8 mouse cellular contexts compared by ENCODE assay signal in genomic region chr9:86880113-86880972, GRCm38 (mm10). TPM values are rescaled to one million over a fixed set of nuclear protein-coding genes. Genes with fewer than 3 reads are reported as not detected.
DNase-seq lines count a peak whose midpoint lies in the region; ATAC-seq lines count a peak whose summit lies in the region.

Gene Snap91, minus strand, starts transcription at chr9:86880654.

- H3K27ac ChIP-seq in brown adipose tissue, adult 24 weeks (replicated peaks; ENCODE audit: low read depth, low read length): no peak within 1 kb of the TSS
- peak within 1 kb of the TSS; percentile 90 for H3K27ac ChIP-seq in forebrain, embryonic 12.5 days
- peak within 1 kb of the TSS; percentile 96 for H3K27ac ChIP-seq in hindbrain, embryonic 14.5 days
- H3K27ac ChIP-seq in midbrain, embryonic 16.5 days (ENCODE audit: low read length): peak within 1 kb of the TSS; percentile 94

- peak; percentile 22 for DNase-seq in gastrocnemius, postnatal 10 days
- no peak for DNase-seq in gastrocnemius, adult 8-10 months (ENCODE audit: low spot score in 2 of 2)
- peak; percentile 85 for DNase-seq in hindbrain, embryonic 14.5 days (ENCODE audit: low spot score)
- DNase-seq in left cerebral cortex, adult 9 months (ENCODE audit: low spot score in 2 of 2): peak; percentile 68 to 82
- DNase-seq in thymus, postnatal 4 days: peak; percentile 23

- H3K4me3 ChIP-seq in brown adipose tissue, adult 24 weeks (ENCODE audit: insufficient read depth, low read depth, low read length): peak within 1 kb of the TSS; percentile 40
- H3K4me3 ChIP-seq in forebrain, embryonic 12.5 days (replicated peaks): peak within 1 kb of the TSS; percentile 73
- peak within 1 kb of the TSS; percentile 94 for H3K4me3 ChIP-seq in hindbrain, embryonic 14.5 days (replicated peaks; ENCODE audit: low read length)
- H3K4me3 ChIP-seq in midbrain, embryonic 16.5 days (ENCODE audit: low read depth, low read length): peak within 1 kb of the TSS; percentile 95

- H3K27me3 ChIP-seq in forebrain, embryonic 12.5 days: peaks cover 21% of the 10 kb centered on the region
- H3K27me3 ChIP-seq in hindbrain, embryonic 14.5 days (ENCODE audit: control insufficient read depth, insufficient read depth, low read length): no peaks in the 10 kb centered on the region
- no peaks in the 10 kb centered on the region for H3K27me3 ChIP-seq in midbrain, embryonic 16.5 days (ENCODE audit: control insufficient read depth, insufficient read depth, low read depth, low read length)

- H3K9ac ChIP-seq in forebrain, embryonic 12.5 days: peak within 1 kb of the TSS; percentile 80
- peak within 1 kb of the TSS; percentile 88 for H3K9ac ChIP-seq in hindbrain, embryonic 14.5 days
- peak within 1 kb of the TSS; percentile 95 for H3K9ac ChIP-seq in midbrain, embryonic 16.5 days (ENCODE audit: low read depth, low read length)

- H3K4me1 ChIP-seq in brown adipose tissue, adult 24 weeks (ENCODE audit: control insufficient read depth, insufficient read depth, insufficient read length, low read length): no peaks in the 10 kb centered on the region
- H3K4me1 ChIP-seq in forebrain, embryonic 12.5 days: peaks cover 8% of the 10 kb centered on the region
- peaks cover 24% of the 10 kb centered on the region for H3K4me1 ChIP-seq in hindbrain, embryonic 14.5 days (replicated peaks; ENCODE audit: control insufficient read depth, insufficient read depth, low read length)
- H3K4me1 ChIP-seq in midbrain, embryonic 16.5 days (ENCODE audit: control insufficient read depth, insufficient read depth, low read length): peaks cover 24% of the 10 kb centered on the region

- H3K4me2 ChIP-seq in forebrain, embryonic 12.5 days: peak within 1 kb of the TSS; percentile 92
- peak within 1 kb of the TSS; percentile 71 for H3K4me2 ChIP-seq in hindbrain, embryonic 14.5 days (replicated peaks)
- H3K4me2 ChIP-seq in midbrain, embryonic 16.5 days (ENCODE audit: low read length): peak within 1 kb of the TSS; percentile 69

- H3K36me3 ChIP-seq in forebrain, embryonic 12.5 days (replicated peaks): no peaks in the 10 kb centered on the region
- H3K36me3 ChIP-seq in hindbrain, embryonic 14.5 days (replicated peaks; ENCODE audit: control insufficient read depth, insufficient read depth): no peaks in the 10 kb centered on the region
- no peaks in the 10 kb centered on the region for H3K36me3 ChIP-seq in midbrain, embryonic 16.5 days (ENCODE audit: control insufficient read depth, insufficient read depth, low read length)

- under 1% methylated on average over 77 of the region's 104 CpGs for WGBS in forebrain, embryonic 12.5 days
- WGBS in hindbrain, embryonic 14.5 days: under 1% methylated on average over 99 of the region's 104 CpGs
- WGBS in midbrain, embryonic 16.5 days: under 1% methylated on average over 70 of the region's 104 CpGs

- peak; percentile 96 for ATAC-seq in forebrain, embryonic 12.5 days (ENCODE audit: low FRiP score)
- peak; percentile 97 for ATAC-seq in hindbrain, embryonic 14.5 days (ENCODE audit: low FRiP score)
- ATAC-seq in midbrain, embryonic 16.5 days: peak; percentile 97

- no peaks in the 10 kb centered on the region for H3K9me3 ChIP-seq in forebrain, embryonic 12.5 days
- no peaks in the 10 kb centered on the region for H3K9me3 ChIP-seq in hindbrain, embryonic 14.5 days (ENCODE audit: control insufficient read depth, low read length)
- H3K9me3 ChIP-seq in midbrain, embryonic 16.5 days (replicated peaks; ENCODE audit: control insufficient read depth, low read length, poor library complexity, severe bottlenecking): no peaks in the 10 kb centered on the region; the same call in 1 of the 2 replicates

RNA-seq across cellular contexts. Expression of gene Snap91, which starts in this region (rescaled TPM):
- 1 to 10 TPM; 1.2 to 1.3 TPM for total RNA-seq in gastrocnemius, postnatal 10 days (2021)
- under 1 TPM; 0.24 to 0.56 (median 0.24) TPM for total RNA-seq in gastrocnemius, adult 8-10 months (2022)
- polyA plus RNA-seq in brown adipose tissue, adult 24 weeks (2012; ENCODE audit: insufficient read depth, insufficient read length, missing spikeins): not detected in 2 replicates
- 28.0 and 28.4 TPM in 2 replicates for polyA plus RNA-seq in forebrain, embryonic 12.5 days (2016; fragmentation: Nextera tagmentation; extraction: Ambion mirVana)
- 92.3 and 105 TPM in 2 replicates for polyA plus RNA-seq in hindbrain, embryonic 14.5 days (2014; fragmentation: Nextera tagmentation; extraction: Ambion mirVana)
- polyA plus RNA-seq in midbrain, embryonic 16.5 days (2015; fragmentation: Nextera tagmentation; extraction: Ambion mirVana): 184 and 192 TPM in 2 replicates

Comparison
In these comparisons a context has a peak if more than half of its experiments do, and no peak if none do; other contexts are left out.
1. RNA of gene Snap91 (polyA plus RNA-seq): 184 to 192 TPM in midbrain, embryonic 16.5 days, 92.3 to 105 TPM in hindbrain, embryonic 14.5 days and 28.0 to 28.4 TPM in forebrain, embryonic 12.5 days; not detected in brown adipose tissue, adult 24 weeks; every median in the first group is over 10 times any median in the second.
2. DNase-seq: peak in gastrocnemius, postnatal 10 days (single experiment), hindbrain, embryonic 14.5 days (single experiment), left cerebral cortex, adult 9 months (2 of 2) and thymus, postnatal 4 days (single experiment); none in gastrocnemius, adult 8-10 months (0 of 2).
3. H3K4me3 ChIP-seq: peak in every context shown above with its lines; median percentile 95 in midbrain, embryonic 16.5 days; 94 in hindbrain, embryonic 14.5 days; 73 in forebrain, embryonic 12.5 days; 40 in brown adipose tissue, adult 24 weeks.
4. Peak in every context shown above with its lines, with median percentiles within 50 percentile points of each other: ATAC-seq, H3K4me2 ChIP-seq and H3K9ac ChIP-seq.